Mouse (Mus musculus) stomach, postnatal 0 days (tissue): Measurements from ENCODE around the gene Tjp1. TPM values are rescaled to one million over a fixed set of nuclear protein-coding genes. Genes with fewer than 3 reads are reported as not detected.

ENCODE experiments used
- ATAC-seq: fragments of 200-750 bp; cut with Nextera tagmentation; 2 replicates; pipeline ENCODE4 v1.8.0; 2017; ENCODE audit not compliant: low FRiP score, low TSS enrichment
- DNase-seq: peaks from one replicate; pipeline ENCODE4 v3.0.0-alpha.2; 2016; ENCODE audit warnings: low spot score
- H3K27ac ChIP-seq: fragments of 300-500 bp; sonication (generic); replicated peaks from 2 replicates; pipeline ENCODE4 v1.5.1; 2014; ENCODE audit warnings: mild to moderate bottlenecking, control low read depth
- H3K27me3 ChIP-seq: fragments of 300-500 bp; sonication (generic); 2 replicates; pipeline ENCODE4 v1.6.1; 2014; ENCODE audit warnings: low read length; ENCODE audit not compliant: control insufficient read depth, insufficient read depth
- H3K36me3 ChIP-seq: fragments of 300-500 bp; sonication (generic); 2 replicates; pipeline ENCODE4 v1.6.1; 2014; ENCODE audit warnings: low read length, mixed read lengths; ENCODE audit not compliant: control insufficient read depth, insufficient read depth
- H3K4me1 ChIP-seq: fragments of 300-500 bp; sonication (generic); replicated peaks from 2 replicates; pipeline ENCODE4 v1.6.1; 2014; ENCODE audit warnings: antibody characterized with exemption; ENCODE audit not compliant: control insufficient read depth, insufficient read depth
- H3K4me2 ChIP-seq: fragments of 300-500 bp; sonication (generic); replicated peaks from 2 replicates; pipeline ENCODE4 v1.6.1; 2014; ENCODE audit warnings: low read depth, mild to moderate bottlenecking, control low read depth, moderate library complexity
- H3K4me3 ChIP-seq: fragments of 300-500 bp; sonication (generic); 2 replicates; pipeline ENCODE4 v1.5.1; 2014; ENCODE audit warnings: low read depth, low read length, control low read depth
- H3K9ac ChIP-seq: fragments of 300-500 bp; sonication (generic); 2 replicates; pipeline ENCODE4 v1.6.1; 2014; ENCODE audit warnings: mild to moderate bottlenecking, low read length, control low read depth, mixed read lengths
- H3K9me3 ChIP-seq: fragments of 300-500 bp; sonication (generic); 2 replicates; pipeline ENCODE4 v1.6.1; 2016; ENCODE audit warnings: low read length; ENCODE audit not compliant: control insufficient read depth
- CTCF ChIP-seq: IDR thresholded peaks from 2 replicates; pipeline ENCODE4 v1.5.1; 2016; ENCODE audit warnings: antibody characterized with exemption, low read depth, mild to moderate bottlenecking, moderate library complexity
- EP300 ChIP-seq: optimal IDR thresholded peaks from 2 replicates; pipeline ENCODE3; 2016; ENCODE audit warnings: antibody characterized with exemption
- WGBS: fragments of 180-500 bp; shearing (Covaris S2); extraction: QIAGEN DNeasy Blood & Tissue Kit; methylation state at CpG from one replicate; pipeline ENCODE4 v1.1.7; 2014; 5-methylcytosine and 5-hydroxymethylcytosine counted together
- polyA plus RNA-seq: library from polyadenylated mRNA; unstranded; fragments of >200 nt; fragmentation: Nextera tagmentation; extraction: Ambion mirVana; gene quantifications from 2 replicates; pipeline ENCODE4 v1.2.1, GENCODE M21; 2015

Tjp1 gene
- polyA plus RNA-seq, 1 experiment from 2014 or later, result 12.6 TPM

GRCm38 (mm10) chr7:65467306-65468021, 60.1 kb downstream of the Tjp1 start:
- TF ChIP-seq CTCF (no peak), EP300 (no peak)
- WGBS, result 48% methylated on average over 4 of the region's 4 CpGs
- Histone ChIP-seq H3K4me1 (0 out of 2 replicates have a peak, but pooled peaks cover 5% of the 10 kb centered on the region), H3K9me3 (no peaks in the 10 kb centered on the region), H3K4me3 (no peak overlapping the region), H3K36me3 (no peaks in the 10 kb centered on the region), H3K9ac (no peak overlapping the region), H3K4me2 (no peak overlapping the region), H3K27ac (peak overlapping the region; percentile 92), H3K27me3 (no peaks in the 10 kb centered on the region)
- peak; percentile 62 for ATAC-seq
- peak; percentile 57 for DNase-seq

GRCm38 (mm10) chr7:65466137-65466536, 61.4 kb downstream of the Tjp1 start:
- no peak for TF ChIP-seq EP300
- TF ChIP-seq CTCF, result no peak
- peak overlapping the region; percentile 92 for H3K27ac ChIP-seq
- H3K9me3 ChIP-seq, result no peaks in the 10 kb centered on the region
- no peak overlapping the region for H3K4me2 ChIP-seq
- H3K9ac ChIP-seq, result no peak overlapping the region
- DNase-seq (peak; percentile 46), ATAC-seq (no peak)
- 0 out of 2 replicates have a peak, but pooled peaks cover 5% of the 10 kb centered on the region for H3K4me1 ChIP-seq
- WGBS, result 44% methylated on average over 11 of the region's 11 CpGs
- no peak overlapping the region for H3K4me3 ChIP-seq
- H3K27me3 ChIP-seq, result no peaks in the 10 kb centered on the region
- H3K36me3 ChIP-seq, result no peaks in the 10 kb centered on the region

- TF ChIP-seq CTCF (no peak), EP300 (no peak)
Measured at GRCm38 (mm10) chr7:65464518-65465037, 63.0 kb downstream of the Tjp1 start.

GRCm38 (mm10) chr7:65463438-65463837, 64.1 kb downstream of the Tjp1 start:
- Histone ChIP-seq H3K36me3 (no peaks in the 10 kb centered on the region), H3K4me2 (no peak overlapping the region), H3K4me3 (no peak overlapping the region), H3K9ac (no peak overlapping the region), H3K27ac (no peak overlapping the region), H3K4me1 (0 out of 2 replicates have a peak, but pooled peaks cover 1% of the 10 kb centered on the region), H3K27me3 (no peaks in the 10 kb centered on the region), H3K9me3 (no peaks in the 10 kb centered on the region)
- ATAC-seq (no peak), DNase-seq (no peak)
- TF ChIP-seq CTCF (no peak), EP300 (no peak)
- WGBS, result 71% methylated on average over 4 of the region's 4 CpGs

More at GRCm38 (mm10) chr7:65464518-65465037, 63.0 kb downstream of the Tjp1 start:
- WGBS, result 53% methylated on average over 3 of the region's 3 CpGs
- no peak for ATAC-seq
- Histone ChIP-seq H3K9me3 (no peaks in the 10 kb centered on the region), H3K4me2 (no peak overlapping the region), H3K27ac (no peak overlapping the region), H3K4me1 (0 out of 2 replicates have a peak, but pooled peaks cover 5% of the 10 kb centered on the region), H3K4me3 (no peak overlapping the region), H3K27me3 (no peaks in the 10 kb centered on the region), H3K9ac (no peak overlapping the region), H3K36me3 (no peaks in the 10 kb centered on the region)
- no peak for DNase-seq

- no peak for DNase-seq
Measured at GRCm38 (mm10) chr7:65461412-65461811, 66.2 kb downstream of the Tjp1 start.

GRCm38 (mm10) chr7:65460196-65460595, 67.4 kb downstream of the Tjp1 start:
- Histone ChIP-seq H3K9me3 (no peaks in the 10 kb centered on the region), H3K27me3 (no peaks in the 10 kb centered on the region), H3K9ac (no peak overlapping the region), H3K27ac (no peak overlapping the region), H3K4me3 (no peak overlapping the region), H3K4me1 (no peaks in the 10 kb centered on the region), H3K36me3 (no peaks in the 10 kb centered on the region), H3K4me2 (no peak overlapping the region)
- WGBS, result 71% methylated on average over 3 of the region's 3 CpGs
- TF ChIP-seq CTCF, result no peak
- TF ChIP-seq EP300, result no peak
- DNase-seq (no peak), ATAC-seq (peak; percentile 58)

More at GRCm38 (mm10) chr7:65461412-65461811, 66.2 kb downstream of the Tjp1 start:
- H3K36me3 ChIP-seq, result no peaks in the 10 kb centered on the region
- 81% methylated on average over 1 of the region's 1 CpGs for WGBS
- no peaks in the 10 kb centered on the region for H3K4me1 ChIP-seq
- no peak for ATAC-seq
- no peaks in the 10 kb centered on the region for H3K27me3 ChIP-seq
- no peaks in the 10 kb centered on the region for H3K9me3 ChIP-seq
- H3K27ac ChIP-seq, result no peak overlapping the region
- no peak for TF ChIP-seq EP300
- TF ChIP-seq CTCF, result no peak
- H3K9ac ChIP-seq, result no peak overlapping the region
- no peak overlapping the region for H3K4me2 ChIP-seq
- no peak overlapping the region for H3K4me3 ChIP-seq
